Mouse (Mus musculus): ENCODE measurements around the gene Ttc7b. TPM values are rescaled to one million over a fixed set of nuclear protein-coding genes. Genes with fewer than 3 reads are reported as not detected.

Gene Ttc7b
- total and polyA plus RNA-seq, 3 experiments: 11.7 to 23.7 TPM; not detected in 1

DNA sequence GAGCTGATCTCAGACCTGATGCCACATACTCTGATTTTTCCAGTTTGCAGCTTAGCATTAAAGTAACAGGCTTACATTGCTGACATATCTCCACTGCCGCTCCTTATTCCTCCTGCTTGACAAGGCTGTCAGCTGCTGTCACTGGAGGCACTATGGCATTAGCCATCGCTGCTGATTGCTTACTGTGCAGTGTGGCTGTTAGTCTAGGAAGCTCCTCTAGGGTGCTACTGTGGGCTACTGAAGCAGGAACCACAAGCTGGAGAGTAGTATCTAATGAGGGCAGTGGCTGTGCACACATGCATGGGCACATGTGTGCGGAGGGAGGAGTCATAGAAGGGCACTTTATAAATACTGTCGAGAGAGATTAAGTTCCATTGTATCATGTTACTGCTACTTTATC lies 148.6 kb downstream of the Ttc7b start:
- no peaks in the 10 kb centered on the region for H3K9me3 ChIP-seq (replicated peaks; ENCODE audit: insufficient read depth, low read length)
- H3K36me3 ChIP-seq (ENCODE audit: control insufficient read depth in 1 of 2, insufficient read depth in 2 of 2, low read length in 2 of 2): 0 out of 4 replicates have a peak, but pooled peaks cover 0 to 2% of the 10 kb centered on the region in 2 experiments
- H3K4me3 ChIP-seq (ENCODE audit: control insufficient read depth in 1 of 2, insufficient read depth in 1 of 2, low read depth in 2 of 2, low read length in 2 of 2): no peak overlapping the region
- TF ChIP-seq ZMIZ1 (IDR thresholded peaks at IDR 0.05; ENCODE audit: low read depth, low read length) (no peak), SMC3 (IDR thresholded peaks at IDR 0.05; ENCODE audit: low read depth, low read length) (no peak), GABPA (IDR thresholded peaks at IDR 0.05; ENCODE audit: low read depth, low read length) (no peak), NRF1 (IDR thresholded peaks at IDR 0.05; ENCODE audit: insufficient read depth, low read depth, low read length, poor library complexity, severe bottlenecking) (no peak), USF1 (IDR thresholded peaks at IDR 0.05; ENCODE audit: low read depth, low read length) (no peak), ZKSCAN1 (IDR thresholded peaks at IDR 0.05; ENCODE audit: low read depth, low read length) (no peak), ETS1 (IDR thresholded peaks at IDR 0.05; ENCODE audit: low read depth, low read length) (no peak), E2F4 (IDR thresholded peaks at IDR 0.05; ENCODE audit: borderline replicate concordance, low read depth, low read length) (no peak), USF2 (IDR thresholded peaks at IDR 0.05; ENCODE audit: borderline replicate concordance in 1 of 2, insufficient read depth in 1 of 2, low read depth in 1 of 2, low read length in 2 of 2) (no peak), JUND (IDR thresholded peaks at IDR 0.05; ENCODE audit: low read depth, low read length) (no peak), RAD21 (IDR thresholded peaks at IDR 0.05; ENCODE audit: low read depth, low read length) (no peak), GATA1 (IDR thresholded peaks at IDR 0.05; ENCODE audit: low read depth, low read length) (no peak), POLR2A (IDR thresholded peaks at IDR 0.05; ENCODE audit: control insufficient read depth in 1 of 2, insufficient read depth in 1 of 2, low read depth in 1 of 2, low read length in 2 of 2, poor library complexity in 1 of 2) (no peak), RCOR1 (IDR thresholded peaks at IDR 0.05; ENCODE audit: low read depth, low read length) (no peak), UBTF (IDR thresholded peaks at IDR 0.05; ENCODE audit: borderline replicate concordance, insufficient read depth, low read depth, low read length) (no peak), MAX (IDR thresholded peaks at IDR 0.05; ENCODE audit: low read length) (no peak), POLR2AphosphoS2 (IDR thresholded peaks at IDR 0.05; ENCODE audit: low read length) (no peak), BHLHE40 (IDR thresholded peaks at IDR 0.05; ENCODE audit: borderline replicate concordance, low read depth, low read length) (no peak), EP300 (IDR thresholded peaks at IDR 0.05; ENCODE audit: low read depth in 1 of 2, low read length in 2 of 2) (no peak)
- no peaks in the 10 kb centered on the region; a peak in 1 of 4 replicates for H3K4me1 ChIP-seq (ENCODE audit: control insufficient read depth in 1 of 2, insufficient read depth in 2 of 2, low read length in 2 of 2)
- no peaks in the 10 kb centered on the region for H3K27me3 ChIP-seq (ENCODE audit: control insufficient read depth in 1 of 2, insufficient read depth in 2 of 2, low read length in 2 of 2)
- no peak overlapping the region for H3K27ac ChIP-seq (ENCODE audit: control insufficient read depth, low read depth, low read length)
- DNase-seq (ENCODE audit: low read depth, low spot score): no peak
- H3K9ac ChIP-seq (ENCODE audit: control insufficient read depth, low read depth, low read length, poor library complexity, severe bottlenecking): no peak overlapping the region
- no peaks in the 10 kb centered on the region for H3K79me2 ChIP-seq (ENCODE audit: control insufficient read depth, insufficient read depth, low read length, poor library complexity)

DNA sequence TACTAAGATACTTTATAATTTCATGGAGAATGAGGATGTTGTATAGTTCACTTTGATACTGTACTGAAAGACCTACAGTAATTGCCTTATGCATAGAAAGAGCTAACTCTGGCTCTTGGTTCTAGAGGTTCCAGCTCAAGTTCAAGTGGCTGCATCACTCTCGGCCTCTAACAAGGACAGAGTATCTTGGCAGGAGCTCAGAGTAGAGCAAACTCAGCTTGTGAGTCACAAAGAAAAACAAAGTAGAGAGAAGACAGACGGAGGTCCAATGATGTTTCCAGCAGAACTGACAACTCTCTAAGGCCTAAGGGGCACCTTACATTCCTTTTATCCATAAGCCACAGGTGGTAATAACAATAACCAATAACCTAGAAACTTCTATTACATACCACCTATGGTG lies 150.8 kb downstream of the Ttc7b start:
- H3K9me3 ChIP-seq (replicated peaks; ENCODE audit: insufficient read depth, low read length): no peaks in the 10 kb centered on the region
- H3K4me1 ChIP-seq (ENCODE audit: control insufficient read depth in 1 of 2, insufficient read depth in 2 of 2, low read length in 2 of 2): no peaks in the 10 kb centered on the region; a peak in 1 of 4 replicates

More for the DNA sequence above, 150.8 kb downstream of the Ttc7b start:
- H3K9ac ChIP-seq (ENCODE audit: control insufficient read depth, low read depth, low read length, poor library complexity, severe bottlenecking): no peak overlapping the region
- H3K27ac ChIP-seq (ENCODE audit: control insufficient read depth, low read depth, low read length): no peak overlapping the region
- H3K36me3 ChIP-seq (ENCODE audit: control insufficient read depth in 1 of 2, insufficient read depth in 2 of 2, low read length in 2 of 2): 0 out of 4 replicates have a peak, but pooled peaks cover 0 to 3% of the 10 kb centered on the region in 2 experiments
- no peaks in the 10 kb centered on the region for H3K79me2 ChIP-seq (ENCODE audit: control insufficient read depth, insufficient read depth, low read length, poor library complexity)
- TF ChIP-seq POLR2AphosphoS2 (IDR thresholded peaks at IDR 0.05; ENCODE audit: low read length) (no peak), BHLHE40 (IDR thresholded peaks at IDR 0.05; ENCODE audit: borderline replicate concordance, low read depth, low read length) (no peak), MEF2A (IDR thresholded peaks at IDR 0.05; ENCODE audit: extremely low read depth, insufficient replicate concordance, low read depth, low read length, poor library complexity, severe bottlenecking) (no peak), CHD2 (IDR thresholded peaks at IDR 0.05; ENCODE audit: low read length) (no peak), TAL1 (IDR thresholded peaks at IDR 0.05; ENCODE audit: low read length) (no peak), TBP (IDR thresholded peaks at IDR 0.05; ENCODE audit: low read depth, low read length) (no peak), ETS1 (IDR thresholded peaks at IDR 0.05; ENCODE audit: low read depth, low read length) (no peak), RCOR1 (IDR thresholded peaks at IDR 0.05; ENCODE audit: low read depth, low read length) (no peak), NELFE (IDR thresholded peaks at IDR 0.05; ENCODE audit: low read depth, low read length) (no peak), MXI1 (IDR thresholded peaks at IDR 0.05; ENCODE audit: low read depth, low read length) (no peak), ZC3H11A (IDR thresholded peaks at IDR 0.05; ENCODE audit: low read depth, low read length) (no peak), ZMIZ1 (IDR thresholded peaks at IDR 0.05; ENCODE audit: low read depth, low read length) (no peak), ELF1 (IDR thresholded peaks at IDR 0.05; ENCODE audit: low read depth, low read length) (no peak), POLR2AphosphoS5 (IDR thresholded peaks at IDR 0.05; ENCODE audit: borderline replicate concordance, low read depth, low read length) (no peak)
- H3K4me3 ChIP-seq (ENCODE audit: control insufficient read depth in 1 of 2, insufficient read depth in 1 of 2, low read depth in 2 of 2, low read length in 2 of 2): no peak overlapping the region
- DNase-seq (ENCODE audit: low read depth, low spot score): no peak
- no peaks in the 10 kb centered on the region for H3K27me3 ChIP-seq (ENCODE audit: control insufficient read depth in 1 of 2, insufficient read depth in 2 of 2, low read length in 2 of 2)
